Mouse (Mus musculus): Measurements from ENCODE around the gene Cadm4.
"Not testable (repeated sequence)": the region's sequence is repeated elsewhere in the genome, so short reads cannot be mapped to it uniquely, and the experiment has no call there.

The Cadm4 gene

DNA sequence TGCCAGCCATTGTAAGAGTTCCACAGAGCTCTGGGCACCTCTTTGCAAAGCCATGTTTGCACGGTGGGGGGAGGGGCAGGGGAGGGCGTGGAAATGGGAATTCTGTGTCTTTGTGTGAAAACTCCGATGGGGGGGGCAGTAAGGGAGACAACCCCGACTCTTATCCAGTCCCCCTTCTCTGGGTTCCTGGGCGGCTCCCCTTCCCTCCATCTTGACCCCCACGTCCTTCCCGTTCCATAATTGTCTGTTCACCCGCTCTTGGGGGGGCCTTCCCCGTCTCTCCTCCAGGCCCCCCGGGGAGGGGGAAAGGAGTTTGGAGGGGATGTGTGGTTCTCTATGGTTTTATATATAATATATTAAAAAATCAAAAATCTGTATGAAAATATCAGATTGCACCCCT lies 22.2 kb downstream of the Cadm4 start:
- DNase-seq (ENCODE audit: low spot score) = no peak

GRCm38 (mm10) chr7:24504868-24505267 lies 23.0 kb downstream of the Cadm4 start:
- DNase-seq (ENCODE audit: low spot score) = no peak

DNA sequence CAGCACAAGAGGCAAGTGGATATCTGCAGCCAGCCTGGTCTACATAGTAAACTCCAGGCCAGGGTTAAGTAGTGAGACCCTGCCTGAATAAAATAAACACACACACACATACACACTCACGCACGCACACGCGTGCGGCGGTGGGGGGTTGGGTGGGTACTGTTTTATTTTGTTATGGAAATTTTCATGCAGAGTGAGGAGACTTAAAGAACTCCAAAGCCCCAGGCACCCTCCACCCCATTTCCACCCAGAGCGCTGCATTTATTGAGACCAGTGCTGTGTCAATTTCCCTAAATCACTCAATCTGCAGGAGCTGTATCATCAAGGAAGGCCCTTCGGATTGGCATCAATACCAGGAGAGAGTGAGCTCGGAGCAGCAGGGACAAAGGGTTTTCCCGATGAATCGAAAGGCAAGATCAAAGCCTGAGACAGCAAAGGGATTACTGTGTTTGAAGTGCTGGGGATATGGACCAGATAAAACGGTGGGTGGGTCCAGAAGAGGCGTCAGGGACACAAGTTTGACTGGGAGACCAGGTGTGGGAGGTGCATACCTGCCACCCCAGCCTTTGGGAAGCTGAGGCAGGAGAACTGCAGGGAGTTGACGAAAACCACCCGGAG lies 23.7 kb downstream of the Cadm4 start:
- DNase-seq (ENCODE audit: low spot score) = no peak

DNA sequence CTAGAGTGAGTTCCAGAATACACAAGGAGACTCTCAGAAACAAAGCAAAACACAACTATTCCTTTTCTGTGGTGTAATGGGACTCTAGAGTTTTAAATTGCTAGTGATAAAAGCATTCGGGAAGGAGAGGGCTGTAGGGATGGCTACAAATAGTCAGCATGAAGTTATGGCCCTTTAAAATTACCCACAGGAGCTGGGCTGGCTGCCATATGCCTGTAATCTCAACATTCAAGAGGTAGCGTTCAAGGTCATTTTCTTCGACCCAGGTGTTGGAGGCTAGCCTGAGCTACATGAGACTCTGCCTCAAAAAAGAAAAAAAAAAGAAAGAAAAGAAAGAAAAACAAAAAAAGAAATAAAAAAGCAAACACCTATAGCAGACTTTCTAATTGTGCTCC lies 24.2 kb downstream of the Cadm4 start:
- DNase-seq (ENCODE audit: low spot score) = no peak

DNA sequence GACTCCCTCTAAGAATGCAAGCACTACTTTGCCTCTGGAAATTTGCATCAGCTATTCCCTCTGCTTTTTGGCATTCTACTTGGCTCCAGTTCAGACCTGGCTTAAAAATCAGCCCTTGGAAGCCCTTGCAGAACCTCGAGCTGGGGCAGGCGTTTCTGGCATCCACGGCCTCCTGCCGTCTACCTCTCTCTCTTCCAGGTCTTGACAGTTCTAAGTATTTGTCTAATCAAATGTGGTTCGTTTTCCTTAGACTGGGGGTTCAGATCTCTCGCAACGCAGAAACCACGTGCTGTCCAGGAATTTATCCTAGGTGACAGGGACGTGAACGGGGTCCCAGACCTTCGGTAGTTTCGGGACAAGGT lies 24.6 kb downstream of the Cadm4 start:
- DNase-seq (ENCODE audit: low spot score) = no peak

GRCm38 (mm10) chr7:24506838-24507725 lies 25.3 kb downstream of the Cadm4 start, which contains the start of gene Zfp428:
Gene Zfp428, plus strand, starts transcription at chr7:24507006.
- DNase-seq (ENCODE audit: low spot score) = peak; percentile 59

DNA sequence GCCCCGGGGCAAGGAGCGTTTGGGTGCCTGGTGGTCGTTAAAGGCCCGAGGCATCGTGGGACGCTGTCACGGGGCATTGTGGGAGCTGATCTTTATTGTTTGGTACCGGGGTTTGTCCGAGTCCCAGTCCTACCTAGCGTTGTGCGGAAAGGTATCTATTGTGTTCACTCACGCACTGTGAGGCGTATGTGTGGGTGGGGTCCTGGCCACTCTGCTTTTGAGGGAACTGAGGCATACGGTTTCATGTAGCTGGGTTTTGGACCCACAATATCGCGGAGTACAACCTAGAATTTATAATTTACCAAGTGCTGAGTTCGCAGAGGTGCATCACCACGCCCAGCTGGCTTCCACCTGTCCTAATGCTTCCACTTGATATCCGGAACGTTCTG lies 25.9 kb downstream of the Cadm4 start:
- no peak for DNase-seq (ENCODE audit: low spot score)

DNA sequence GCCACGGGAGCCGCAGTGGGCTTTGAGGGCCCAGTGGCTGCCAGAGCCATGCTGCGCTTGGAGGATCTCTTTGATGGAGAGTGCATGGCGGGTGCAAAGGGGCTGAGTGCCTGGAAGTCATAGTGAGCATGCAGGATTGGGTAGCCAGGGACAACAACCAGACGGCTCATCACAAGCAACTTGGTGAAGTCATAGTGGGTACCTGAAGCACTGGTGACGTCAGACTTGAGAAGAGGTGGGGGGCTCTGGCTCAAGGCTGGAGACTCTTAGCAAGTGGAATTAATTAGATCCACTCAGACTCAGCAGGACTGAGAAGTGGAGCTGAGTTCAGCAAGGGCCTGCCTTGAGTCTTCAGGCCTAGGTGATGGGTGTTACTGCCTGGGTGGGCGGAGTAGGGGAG lies 30.5 kb downstream of the Cadm4 start, which contains the start of gene AC161166.1:
AC161166.1 (minus strand) TSS at position 101 of the 400 bp plus-strand sequence.
- DNase-seq (ENCODE audit: low spot score) = no peak

- DNase-seq (ENCODE audit: low spot score) = peak; percentile 41
Measured at GRCm38 (mm10) chr7:24516319-24516718, 34.5 kb downstream of the Cadm4 start.

GRCm38 (mm10) chr7:24517077-24517476 lies 35.3 kb downstream of the Cadm4 start:
- DNase-seq (ENCODE audit: low spot score) = no peak

DNA sequence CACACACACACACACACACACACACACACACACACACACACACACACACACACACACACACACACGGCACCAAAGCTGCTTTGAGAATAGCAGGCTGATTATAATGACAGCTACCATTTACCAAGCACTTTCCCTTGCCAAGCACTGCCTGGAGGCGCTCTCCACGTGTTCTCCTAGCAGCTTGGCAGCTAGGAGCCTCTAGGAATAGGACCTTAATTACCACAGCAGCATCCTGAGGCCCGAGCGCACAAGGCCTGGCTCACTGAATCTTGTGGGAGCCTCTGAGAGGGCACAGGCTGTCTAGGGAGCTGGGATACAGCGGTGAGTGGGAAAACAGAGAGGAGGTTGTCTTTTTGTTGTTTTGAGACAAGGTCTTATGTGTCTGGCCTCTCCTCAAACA lies 35.8 kb downstream of the Cadm4 start:
- DNase-seq (ENCODE audit: low spot score) = no peak

- no peak for DNase-seq (ENCODE audit: low spot score)
Measured at GRCm38 (mm10) chr7:24519130-24519529, 37.3 kb downstream of the Cadm4 start.

GRCm38 (mm10) chr7:24520054-24520453 lies 38.2 kb downstream of the Cadm4 start:
- not testable (repeated sequence) for DNase-seq (ENCODE audit: low spot score)

DNA sequence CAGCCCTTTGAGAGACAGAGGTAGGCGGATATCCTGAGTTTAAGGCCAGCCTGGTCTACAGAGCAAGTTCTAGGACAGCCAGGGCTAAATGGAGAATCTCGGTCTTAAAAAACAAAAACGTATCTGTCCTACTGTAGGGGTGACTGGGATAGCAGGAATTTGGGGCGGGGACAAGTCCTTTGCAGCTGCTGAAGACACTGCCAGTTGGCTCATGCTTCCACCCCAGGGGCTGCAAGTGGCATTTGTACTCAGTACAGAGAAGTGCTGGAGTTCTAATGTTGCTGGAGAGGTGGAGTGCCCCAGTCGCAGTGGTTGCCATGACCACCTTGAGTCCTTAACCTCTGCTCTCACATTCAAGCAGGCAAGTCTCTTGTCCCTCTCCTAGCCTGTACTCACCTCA lies 41.0 kb downstream of the Cadm4 start:
- no peak for DNase-seq (ENCODE audit: low spot score)

DNA sequence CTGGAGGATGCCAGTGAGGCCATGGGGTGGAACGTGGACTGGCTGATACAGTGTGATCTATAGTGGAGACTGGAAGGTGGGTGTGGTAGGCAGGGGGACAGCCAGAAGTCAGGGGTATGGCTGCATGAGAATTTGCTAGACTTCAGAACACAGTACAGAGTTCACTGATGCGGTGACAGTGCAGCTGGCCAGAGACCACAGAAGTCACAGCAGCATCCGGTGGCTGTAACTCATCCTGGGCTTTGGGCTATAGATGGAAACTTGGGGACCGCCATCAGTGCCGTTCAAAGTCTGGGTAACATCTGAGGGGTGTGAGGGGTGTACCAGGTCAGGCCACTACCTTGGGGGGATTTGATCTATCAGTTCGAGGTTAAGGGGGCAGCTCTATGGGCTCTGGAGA lies 41.9 kb downstream of the Cadm4 start:
- no peak for DNase-seq (ENCODE audit: low spot score)

- no peak for DNase-seq (ENCODE audit: low spot score)
Measured at GRCm38 (mm10) chr7:24524978-24525377, 43.2 kb downstream of the Cadm4 start.

DNA sequence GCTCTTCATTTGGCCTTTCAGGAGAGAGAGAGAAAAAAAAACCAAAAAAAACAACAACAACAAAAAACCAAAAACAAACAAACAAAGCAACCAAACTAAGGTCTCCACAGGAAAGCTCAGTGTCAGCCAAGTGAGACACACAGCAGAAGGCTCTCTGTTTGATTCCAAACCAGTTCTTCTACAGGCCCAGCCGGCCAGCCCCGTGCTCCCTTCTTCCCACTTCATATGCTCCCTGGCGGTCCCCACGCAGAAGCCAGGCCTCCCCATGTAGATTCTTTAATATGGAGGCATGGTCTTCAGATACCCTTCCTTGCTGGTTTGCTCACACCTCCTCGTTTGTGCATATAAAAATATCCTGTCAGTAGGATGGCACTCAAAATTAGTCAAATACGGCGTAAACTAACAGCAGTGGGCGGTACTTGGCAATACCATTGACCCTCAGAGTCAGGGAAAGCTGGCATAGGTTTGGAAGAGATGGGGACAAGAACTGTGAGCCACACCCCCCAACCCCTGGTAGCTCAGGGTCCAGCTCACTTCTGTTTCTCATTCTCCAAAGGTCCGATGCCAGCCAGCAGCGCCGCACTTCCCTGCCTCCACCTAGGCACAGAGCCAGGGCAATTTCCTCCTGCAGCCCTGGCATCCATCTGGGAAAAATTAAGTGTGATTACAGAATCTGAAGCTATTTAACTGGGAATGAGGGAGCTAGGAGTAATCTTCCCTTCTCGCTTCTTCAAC lies 44.0 kb downstream of the Cadm4 start:
- no peak for DNase-seq (ENCODE audit: low spot score)

DNA sequence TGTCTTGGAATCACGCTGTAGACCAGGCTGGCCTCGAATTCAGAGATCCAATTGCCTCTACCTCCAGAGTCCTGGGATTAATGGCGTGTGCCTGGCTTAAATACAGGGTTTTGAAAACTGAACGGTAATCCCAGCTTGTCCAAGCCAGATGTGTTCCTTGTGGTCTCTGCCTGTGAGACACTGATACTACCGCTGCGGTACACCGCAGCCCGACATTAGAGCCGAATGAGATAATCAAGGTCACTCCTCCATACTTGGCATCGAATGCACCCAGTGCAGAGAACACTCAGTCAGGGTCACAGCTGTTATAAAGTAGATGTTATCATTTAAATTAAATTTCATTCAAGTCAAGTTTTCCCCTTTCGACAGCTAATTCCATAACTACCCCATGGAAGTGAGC lies 47.0 kb downstream of the Cadm4 start:
- no peak for DNase-seq (ENCODE audit: low spot score)

- DNase-seq (ENCODE audit: low spot score) = no peak
Measured at GRCm38 (mm10) chr7:24529580-24529979, 47.8 kb downstream of the Cadm4 start.

DNA sequence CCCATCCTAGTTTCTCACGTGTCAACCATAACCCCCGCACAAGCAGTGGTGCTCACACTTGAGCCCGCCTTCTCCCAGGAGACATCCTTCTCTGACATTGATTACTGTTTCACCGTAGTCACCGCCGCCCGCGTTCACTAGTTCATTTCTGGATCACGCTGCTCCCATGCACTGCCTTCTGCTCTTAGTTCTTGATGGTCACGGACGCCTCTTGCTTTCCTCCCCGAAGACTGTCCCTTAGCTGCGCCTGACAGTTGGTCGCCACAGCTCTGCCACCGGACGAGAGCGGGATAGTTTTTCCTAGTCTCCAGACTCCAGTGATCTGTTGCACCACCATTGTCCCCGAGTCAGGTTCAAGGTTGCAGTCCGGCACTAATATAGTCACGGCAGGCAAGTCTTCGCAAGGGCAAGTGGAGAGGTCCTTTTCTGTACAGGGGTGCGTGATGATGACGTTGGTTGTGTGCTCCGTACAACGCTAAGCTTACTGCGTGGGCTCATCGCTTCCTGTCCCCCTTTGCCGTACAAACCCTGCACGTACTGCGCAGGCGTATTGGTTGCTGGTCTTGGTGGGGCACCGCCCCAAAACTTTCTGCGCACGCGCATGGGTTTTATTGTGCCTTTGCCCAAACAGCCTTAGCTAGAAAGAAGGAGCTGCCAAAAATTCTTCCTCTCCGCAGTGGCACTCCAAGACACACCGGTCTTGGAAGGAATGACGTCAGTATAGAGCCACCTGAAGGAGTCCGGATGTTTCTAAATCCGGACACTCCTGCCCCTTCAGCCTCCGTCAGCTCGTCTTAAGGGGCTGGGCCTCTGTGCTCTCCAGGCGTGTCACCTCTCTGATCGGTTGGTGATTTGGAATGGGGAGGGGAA lies 48.5 kb downstream of the Cadm4 start, which contains the start of gene Irgq:
Irgq (plus strand) TSS at position 628 of the 870 bp plus-strand sequence.
- peak; percentile 98 for DNase-seq (ENCODE audit: low spot score)

GRCm38 (mm10) chr7:24531211-24531971 lies 49.6 kb downstream of the Cadm4 start:
- DNase-seq (ENCODE audit: low spot score) = peak; percentile 53

All from c-Kit-positive CD71-positive TER-119-positive erythroid progenitor cells, embryonic 14.5 days (primary cell).